24 mouse cellular contexts compared by ENCODE assay signal in genomic region chr1:172582436-172582835, GRCm38 (mm10). TPM values are rescaled to one million over a fixed set of nuclear protein-coding genes. Genes with fewer than 3 reads are reported as not detected.
DNase-seq lines count a peak whose midpoint lies in the region.
"Had no signal": no experiment of that assay in that cellular context is flagged by ENCODE, and none has a peak within 500 bp of the region (broad histone marks: within the 10 kb centered on the region; RNA-seq: fewer than 3 reads in every experiment).

No protein-coding gene starts in this region.

- peaks cover 42% of the 10 kb centered on the region for H3K27me3 ChIP-seq in heart, embryonic 10.5 days (ENCODE audit: insufficient read depth, poor library complexity, severe bottlenecking)
- H3K27me3 ChIP-seq: CH12.LX had no signal

- no peak overlapping the region for H3K4me3 ChIP-seq in heart, embryonic 10.5 days

- no peaks in the 10 kb centered on the region for H3K36me3 ChIP-seq in heart, embryonic 10.5 days
- H3K36me3 ChIP-seq: G1E had no signal

- H3K4me1 ChIP-seq in heart, embryonic 10.5 days = peaks cover 15% of the 10 kb centered on the region; the same call in 1 of the 2 replicates

- intact Hi-C loops in heart, postnatal 36 days (cut with DNase I) = no loop called here
- intact Hi-C loops in heart, postnatal 10 days (cut with DNase I) = no loop called here

- H3K27ac ChIP-seq in heart, embryonic 10.5 days = no peak overlapping the region

- DNase-seq in heart, adult 11 months = peak; percentile 76
- no peak for DNase-seq in heart, postnatal 36 days
- DNase-seq in heart, embryonic 10.5 days (ENCODE audit: low spot score) = peak; percentile 59
- DNase-seq in heart, postnatal 10 days = no peak
- DNase-seq: adrenal gland, adult 2 months; adrenal gland, adult 8-10 months; adrenal gland, postnatal 10 days; adrenal gland, postnatal 14 days; adrenal gland, postnatal 25 days; adrenal gland, postnatal 36 days; B cell, adult 2 months; cerebellum, adult 11 months; cerebellum, adult 11-12 months; cerebellum, adult 18-20 months had no signal

- 83% methylated on average over 8 of the region's 8 CpGs for WGBS in heart, embryonic 10.5 days

- no peaks in the 10 kb centered on the region for H3K9me3 ChIP-seq in heart, embryonic 10.5 days

RNA-seq across cellular contexts. Expression of gene Slamf8, which starts 7.9 kb away (rescaled TPM):
- under 1 TPM; 0.22 to 0.42 TPM for total RNA-seq in heart, postnatal 36 days (2021)
- polyA plus RNA-seq in heart, embryonic 10.5 days (2016; fragmentation: Nextera tagmentation; extraction: Ambion mirVana) = not detected in 2 replicates
- not detected for total RNA-seq in heart, postnatal 10 days (2021)
- total RNA-seq: adrenal gland, postnatal 14 days; ES-E14; MEL had no signal
- polyA plus RNA-seq: C2C12, G1E, Patski had no signal

RNA-seq across cellular contexts. Expression of gene Fcrl6, which starts 19.9 kb away (rescaled TPM):
- total RNA-seq in heart, postnatal 36 days (2021) = not detected
- not detected in 2 replicates for polyA plus RNA-seq in heart, embryonic 10.5 days (2016; fragmentation: Nextera tagmentation; extraction: Ambion mirVana)
- not detected for total RNA-seq in heart, postnatal 10 days (2021)
- total RNA-seq: adrenal gland, adult 18-20 months; adrenal gland, adult 2 months; adrenal gland, adult 8-10 months; adrenal gland, postnatal 10 days; adrenal gland, postnatal 14 days; adrenal gland, postnatal 25 days; adrenal gland, postnatal 36 days; adrenal gland, postnatal 4 days; CH12.LX; ES-E14; G1E; MEL had no signal
- polyA plus RNA-seq: activated CD4-positive, CD25-positive, alpha-beta regulatory T cell, adult 4 months; adrenal gland, adult 2 months; C2C12; CD4-positive, CD25-positive, alpha-beta regulatory T cell, adult 4 months; G1E; Patski had no signal

RNA-seq across cellular contexts. Expression of gene Vsig8, which starts 26.7 kb away (rescaled TPM):
- total RNA-seq in heart, postnatal 36 days (2021) = not detected
- polyA plus RNA-seq in heart, embryonic 10.5 days (2016; fragmentation: Nextera tagmentation; extraction: Ambion mirVana) = 0.12 TPM in 1 of 2 replicates, not detected in the other
- under 1 TPM in 1 of 2 experiments, not detected in 1; 0.24 TPM for total RNA-seq in heart, postnatal 10 days (2021)
- total RNA-seq: adrenal gland, postnatal 14 days; G1E; MEL had no signal
- polyA plus RNA-seq: activated CD4-positive, CD25-positive, alpha-beta regulatory T cell, adult 4 months; C2C12; CD4-positive, CD25-positive, alpha-beta regulatory T cell, adult 4 months; G1E had no signal

RNA-seq across cellular contexts. Expression of gene Dusp23, which starts 50.3 kb away (rescaled TPM):
- total RNA-seq in heart, postnatal 36 days (2021) = 10 to 100 TPM; 12.7 to 13.3 TPM
- 9.2 and 10.5 TPM in 2 replicates for polyA plus RNA-seq in heart, embryonic 10.5 days (2016; fragmentation: Nextera tagmentation; extraction: Ambion mirVana)
- 1 to 10 TPM; 6.3 to 6.8 TPM for total RNA-seq in heart, postnatal 10 days (2021)
- total RNA-seq: G1E had no signal
- polyA plus RNA-seq: G1E had no signal

Comparison
In these comparisons a context has a peak if more than half of its experiments do, and no peak if none do; other contexts are left out.
1. DNase-seq: peak in heart, adult 11 months (single experiment) and heart, embryonic 10.5 days (single experiment); none in heart, postnatal 36 days (0 of 2) and heart, postnatal 10 days (0 of 2).